Comparison of ENCODE assay signal across 23 mouse cellular contexts in genomic region chr3:52854560-52854959, GRCm38 (mm10).
DNase-seq lines count a peak whose midpoint lies in the region; ATAC-seq and TF ChIP-seq lines count a peak whose summit lies in the region.
"Had no signal": no experiment of that assay in that cellular context is flagged by ENCODE, and none has a peak within 500 bp of the region (broad histone marks: within the 10 kb centered on the region; RNA-seq: fewer than 3 reads in every experiment).

No protein-coding gene starts in this region.

- 51% methylated on average over 7 of the region's 7 CpGs for WGBS in liver, adult 2 months

- peak; percentile 76 for ATAC-seq in megakaryocyte, adult 5-6 weeks (ENCODE audit: poor library complexity, severe bottlenecking)
- ATAC-seq: activated CD4-positive, CD25-positive, alpha-beta regulatory T cell, adult 4 months; forebrain, embryonic 14.5 days; forebrain, embryonic 16.5 days; Patski had no signal

- no peak overlapping the region for H3K27ac ChIP-seq in liver, adult 2 months (replicated peaks; ENCODE audit: insufficient read depth, low read depth, low read length)
- H3K27ac ChIP-seq: embryonic facial prominence, embryonic 13.5 days; embryonic facial prominence, embryonic 15.5 days; forebrain, embryonic 10.5 days; forebrain, embryonic 12.5 days had no signal

- peaks cover 4% of the 10 kb centered on the region; the same call in 1 of the 2 replicates for H3K4me1 ChIP-seq in liver, adult 2 months (ENCODE audit: control insufficient read depth, insufficient read depth, low read length)
- H3K4me1 ChIP-seq: embryonic facial prominence, embryonic 13.5 days; embryonic facial prominence, embryonic 15.5 days; forebrain, embryonic 12.5 days had no signal

- peak; percentile 30 for DNase-seq in adrenal gland, adult 2 months
- DNase-seq in adrenal gland, adult 18-20 months (ENCODE audit: low spot score in 2 of 2) = no peak
- DNase-seq in liver, adult 2 months (ENCODE audit: extremely low read depth, low read depth, low spot score) = peak; percentile 68
- no peak for DNase-seq in liver
- no peak for DNase-seq in embryo, embryonic 9.5 days (ENCODE audit: extremely low spot score)
- no peak for DNase-seq in lung, postnatal 4 days
- DNase-seq: adrenal gland, adult 8-10 months; adrenal gland, postnatal 14 days; cerebellum, adult 11-12 months; cerebellum, adult 2 months; cerebellum, adult 9-10 months; cerebellum, postnatal 10 days; cerebellum, postnatal 25 days had no signal

- H3K36me3 ChIP-seq in liver, adult 2 months (ENCODE audit: control insufficient read depth, insufficient read depth, low read length) = no peaks in the 10 kb centered on the region
- H3K36me3 ChIP-seq: embryonic facial prominence, embryonic 13.5 days; embryonic facial prominence, embryonic 15.5 days; forebrain, embryonic 10.5 days; forebrain, embryonic 12.5 days had no signal

- H3K79me2 ChIP-seq in liver, adult 2 months (ENCODE audit: control insufficient read depth, insufficient read depth, low read length) = no peaks in the 10 kb centered on the region

- no peaks in the 10 kb centered on the region for H3K27me3 ChIP-seq in liver, adult 2 months (ENCODE audit: control insufficient read depth, insufficient read depth, low read length)
- H3K27me3 ChIP-seq: embryonic facial prominence, embryonic 15.5 days; forebrain, embryonic 12.5 days; Patski had no signal

- TF ChIP-seq CTCF in liver, adult 2 months (IDR thresholded peaks at IDR 0.05; ENCODE audit: low read depth, low read length) = no peak

- no peak for TF ChIP-seq POLR2A in liver, adult 2 months (IDR thresholded peaks at IDR 0.05; ENCODE audit: extremely low read depth, insufficient read depth, low read length)

- no peak overlapping the region for H3K9ac ChIP-seq in liver, adult 2 months (ENCODE audit: low read depth, low read length)
- H3K9ac ChIP-seq: embryonic facial prominence, embryonic 13.5 days; embryonic facial prominence, embryonic 15.5 days; forebrain, embryonic 12.5 days had no signal

- no peak overlapping the region for H3K4me3 ChIP-seq in liver, adult 2 months (ENCODE audit: insufficient read depth, low read depth, low read length)
- H3K4me3 ChIP-seq: embryonic facial prominence, embryonic 13.5 days; embryonic facial prominence, embryonic 15.5 days; erythroblast, embryonic 14.5 days; forebrain, embryonic 10.5 days; forebrain, embryonic 12.5 days had no signal

Comparison
In these comparisons a context has a peak if more than half of its experiments do, and no peak if none do; other contexts are left out.
1. DNase-seq: peak in adrenal gland, adult 2 months (single experiment) and liver, adult 2 months (single experiment); none in adrenal gland, adult 18-20 months (0 of 2), liver (single experiment), embryo, embryonic 9.5 days (single experiment) and lung, postnatal 4 days (0 of 2).